Mouse (Mus musculus) MEL-GATA-1-ER (cell line): ENCODE measurements at regions not wholly inside any gene's neighbourhood (a gene's known extent, or its start where the extent isn't known, plus 50 kb on each side); places are given as distances from the start of the nearest gene placed in this dataset.

Source experiments
- DNase-seq: peaks from one replicate; pipeline ENCODE4 v3.0.0-alpha.2; 2012; ENCODE audit warnings: low read depth; ENCODE audit errors: extremely low read depth

DNA sequence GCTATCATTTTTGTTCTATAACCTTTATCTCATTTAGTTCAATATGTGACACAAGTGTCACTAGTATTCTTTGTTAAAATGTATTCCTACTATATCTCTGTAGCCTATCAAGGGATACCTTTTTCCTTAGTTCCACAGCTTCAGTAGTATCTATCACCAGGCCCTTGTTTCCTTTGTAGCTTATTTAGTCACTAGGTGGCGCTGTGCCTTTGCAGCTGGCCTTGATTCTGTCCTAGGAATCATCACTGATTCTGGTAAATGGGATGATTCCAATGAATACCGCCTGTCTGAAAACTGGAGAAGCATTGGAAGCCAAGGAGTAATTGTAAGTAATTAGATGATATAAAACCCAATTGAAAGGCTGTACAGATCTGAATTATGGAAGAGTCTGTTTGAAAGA lies 139.3 kb downstream of the Dcaf12l2 start:
- peak; percentile 0 for DNase-seq
